Mouse (Mus musculus) midbrain, postnatal 0 days (tissue): ENCODE measurements around the gene Sh3rf3. TPM values are rescaled to one million over a fixed set of nuclear protein-coding genes. Genes with fewer than 3 reads are reported as not detected.

Source experiments
- ATAC-seq: fragments of 200-750 bp; cut with Nextera tagmentation; 2 replicates; pipeline ENCODE4 v1.8.0; 2017; ENCODE audit warnings: moderate number of reproducible peaks, mild to moderate bottlenecking, moderate TSS enrichment, moderate library complexity; ENCODE audit not compliant: low FRiP score
- DNase-seq: peaks from one replicate; pipeline ENCODE4 v3.0.0-alpha.2; 2015; ENCODE audit warnings: low spot score
- H3K27ac ChIP-seq: fragments of 300-500 bp; sonication (generic); 2 replicates; pipeline ENCODE4 v1.5.1; 2014; ENCODE audit warnings: low read depth, mild to moderate bottlenecking, low read length, mixed read lengths
- H3K27me3 ChIP-seq: fragments of 300-500 bp; sonication (generic); 2 replicates; pipeline ENCODE4 v1.6.1; 2014; ENCODE audit warnings: low read length, control low read depth, mixed read lengths; ENCODE audit not compliant: insufficient read depth
- H3K36me3 ChIP-seq: fragments of 300-500 bp; sonication (generic); 2 replicates; pipeline ENCODE4 v1.6.1; 2014; ENCODE audit warnings: low read length, control low read depth, mixed read lengths; ENCODE audit not compliant: insufficient read depth
- H3K4me1 ChIP-seq: fragments of 300-500 bp; sonication (generic); 2 replicates; pipeline ENCODE4 v1.6.1; 2014; ENCODE audit warnings: mild to moderate bottlenecking, control low read depth, antibody characterized with exemption, low read length, mixed read lengths; ENCODE audit not compliant: insufficient read depth
- H3K4me2 ChIP-seq: fragments of 300-500 bp; sonication (generic); 2 replicates; pipeline ENCODE4 v1.6.1; 2014; ENCODE audit warnings: low read depth, mild to moderate bottlenecking, low read length, mixed read lengths; ENCODE audit not compliant: poor library complexity, severe bottlenecking
- H3K4me3 ChIP-seq: fragments of 300-500 bp; sonication (generic); 2 replicates; pipeline ENCODE4 v1.5.1; 2014; ENCODE audit warnings: low read depth, mild to moderate bottlenecking, low read length, moderate library complexity
- H3K9ac ChIP-seq: fragments of 300-500 bp; sonication (generic); replicated peaks from 2 replicates; pipeline ENCODE4 v1.6.1; 2014; ENCODE audit warnings: mild to moderate bottlenecking, low read length, moderate library complexity, mixed read lengths; ENCODE audit not compliant: poor library complexity, severe bottlenecking
- H3K9me3 ChIP-seq: fragments of 300-500 bp; sonication (generic); 2 replicates; pipeline ENCODE4 v1.6.1; 2016; ENCODE audit warnings: low read length, control low read depth
- CTCF ChIP-seq: IDR thresholded peaks from 2 replicates; pipeline ENCODE4 v1.5.1; 2016; ENCODE audit warnings: antibody characterized with exemption, mild to moderate bottlenecking
- WGBS: fragments of 180-500 bp; shearing (Covaris S2); extraction: QIAGEN DNeasy Blood & Tissue Kit; methylation state at CpG from one replicate; pipeline ENCODE4 v1.1.7; 2014; 5-methylcytosine and 5-hydroxymethylcytosine counted together
- polyA plus RNA-seq: library from polyadenylated mRNA; unstranded; fragments of >200 nt; fragmentation: Nextera tagmentation; extraction: Ambion mirVana; gene quantifications from 2 replicates; pipeline ENCODE4 v1.2.1, GENCODE M21; 2015
- total RNA-seq: library from RNA; depleted of rRNA; stranded (reverse); fragments of >200 nt; gene quantifications from 2 replicates; pipeline ENCODE4 v1.2.3, GENCODE M21; 2014

Sh3rf3 gene
- total and polyA plus RNA-seq, 2 experiments from 2014 or later: 4.6 to 31.9 TPM

DNA sequence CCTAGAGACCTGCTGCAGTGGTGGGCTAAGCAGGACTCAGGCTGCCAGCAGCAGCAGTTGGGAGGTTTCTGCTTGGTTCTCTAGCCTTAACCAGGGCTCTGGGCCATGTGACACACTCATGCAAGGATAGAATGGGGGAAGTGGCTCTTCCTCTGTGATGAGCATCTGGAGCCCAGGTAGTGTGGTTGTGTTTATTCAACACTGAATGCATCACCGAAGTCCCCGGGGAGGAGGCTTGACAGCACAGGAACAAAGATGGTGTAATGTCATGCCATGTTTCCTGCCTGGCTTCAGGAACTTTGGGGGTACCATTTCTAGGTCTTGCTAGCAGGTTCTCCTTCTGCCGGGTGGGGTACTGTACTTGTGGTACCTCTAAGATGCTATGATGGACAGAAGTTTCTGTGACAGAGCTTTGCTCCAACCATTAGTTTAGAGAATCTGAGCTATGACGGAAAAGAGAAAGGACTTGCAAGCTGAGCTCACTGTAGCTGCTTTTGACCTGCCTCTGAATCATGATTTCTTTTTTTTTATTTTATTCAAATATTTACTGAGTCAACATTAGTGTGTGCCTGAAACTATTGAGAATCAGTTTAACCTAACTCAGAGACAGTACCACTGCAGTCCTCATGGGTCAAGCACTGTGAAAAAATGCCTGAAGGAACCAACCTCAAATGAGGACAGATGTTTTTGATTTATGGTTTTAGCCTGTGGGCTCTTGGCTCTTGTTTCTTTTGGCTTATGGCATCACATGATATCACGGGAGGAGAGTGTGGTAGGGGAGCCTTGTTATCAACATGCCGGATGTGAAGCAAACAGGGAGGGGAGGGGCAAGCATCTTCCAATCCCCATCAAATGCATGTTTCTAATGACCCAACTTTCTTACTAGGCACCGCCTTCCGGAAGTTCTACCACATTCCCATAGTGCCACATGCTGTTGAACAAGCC lies 102.4 kb downstream of the Sh3rf3 start:
- Histone ChIP-seq H3K9ac (no peak overlapping the region), H3K27me3 (no peaks in the 10 kb centered on the region), H3K4me1 (no peaks in the 10 kb centered on the region), H3K4me3 (no peak overlapping the region), H3K27ac (no peak overlapping the region), H3K4me2 (no peak overlapping the region), H3K9me3 (no peaks in the 10 kb centered on the region), H3K36me3 (no peaks in the 10 kb centered on the region)
- ATAC-seq: no peak
- WGBS: 88% methylated on average over 8 of the region's 8 CpGs
- DNase-seq: no peak
- TF ChIP-seq CTCF: no peak

- DNase-seq (no peak), ATAC-seq (no peak)
Observed at GRCm38 (mm10) chr10:58921643-58922188, 108.6 kb downstream of the Sh3rf3 start.

DNA sequence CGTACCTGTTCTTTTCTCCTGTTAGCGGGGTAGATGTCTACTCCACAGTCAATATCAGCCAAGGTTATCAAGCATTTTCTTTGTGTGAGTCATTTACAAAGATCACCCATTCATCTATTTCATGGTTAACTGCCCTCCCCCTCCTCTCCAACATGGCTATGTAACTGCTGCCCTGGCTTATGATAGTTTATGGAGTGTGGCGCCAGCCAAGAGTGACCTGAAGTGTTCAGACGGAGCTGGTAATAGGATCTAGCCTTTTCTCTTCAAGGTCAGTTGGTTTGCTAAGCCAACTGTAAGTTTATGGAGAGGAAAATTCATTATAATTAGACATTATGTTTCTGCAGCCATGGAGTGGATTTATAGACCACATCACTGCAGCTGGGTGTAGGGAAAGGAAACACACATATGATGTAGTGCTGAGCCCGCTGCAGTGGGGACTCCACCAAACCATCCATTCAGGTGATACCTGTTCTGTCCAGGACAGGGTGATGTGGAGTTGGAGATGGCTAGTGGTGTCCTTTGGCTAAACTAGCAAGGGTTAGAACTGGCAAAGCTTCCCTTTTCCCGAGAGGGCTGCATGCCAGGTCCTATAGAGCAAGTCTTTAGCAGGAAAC lies 109.2 kb downstream of the Sh3rf3 start:
- DNase-seq (no peak), ATAC-seq (no peak)
- Histone ChIP-seq H3K9me3 (no peaks in the 10 kb centered on the region), H3K27ac (no peak overlapping the region), H3K27me3 (no peaks in the 10 kb centered on the region), H3K36me3 (no peaks in the 10 kb centered on the region), H3K4me3 (no peak overlapping the region), H3K9ac (no peak overlapping the region), H3K4me2 (no peak overlapping the region), H3K4me1 (no peaks in the 10 kb centered on the region)
- no peak for TF ChIP-seq CTCF
- WGBS: 90% methylated on average over 6 of the region's 6 CpGs

More at GRCm38 (mm10) chr10:58921643-58922188, 108.6 kb downstream of the Sh3rf3 start:
- TF ChIP-seq CTCF: no peak
- Histone ChIP-seq H3K27ac (no peak overlapping the region), H3K9me3 (no peaks in the 10 kb centered on the region), H3K4me3 (no peak overlapping the region), H3K27me3 (no peaks in the 10 kb centered on the region), H3K4me1 (no peaks in the 10 kb centered on the region), H3K4me2 (no peak overlapping the region), H3K9ac (no peak overlapping the region), H3K36me3 (no peaks in the 10 kb centered on the region)
- 92% methylated on average over 8 of the region's 8 CpGs for WGBS

DNA sequence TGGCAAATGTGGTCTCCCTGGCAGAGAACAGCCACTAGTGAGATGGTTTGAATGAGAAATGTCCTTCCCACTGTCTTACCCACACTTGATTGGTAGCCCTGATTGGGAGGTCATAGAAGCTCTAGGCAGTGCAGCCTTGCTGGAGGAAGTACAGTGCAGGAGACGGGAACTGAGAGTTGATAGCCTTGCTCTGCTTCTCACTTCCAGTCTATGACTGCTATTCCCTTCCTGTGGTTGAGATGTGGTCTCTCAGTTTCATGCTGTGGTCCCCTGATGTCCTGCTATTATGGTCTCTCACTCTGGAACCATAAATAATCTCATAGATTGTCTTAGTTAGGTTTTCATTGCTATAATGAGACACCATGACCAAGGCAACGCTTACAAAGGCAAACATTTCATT lies 109.8 kb downstream of the Sh3rf3 start:
- no peaks in the 10 kb centered on the region for H3K27me3 ChIP-seq
- whole genome bisulfite sequencing: 86% methylated on average over 2 of the region's 2 CpGs

DNA sequence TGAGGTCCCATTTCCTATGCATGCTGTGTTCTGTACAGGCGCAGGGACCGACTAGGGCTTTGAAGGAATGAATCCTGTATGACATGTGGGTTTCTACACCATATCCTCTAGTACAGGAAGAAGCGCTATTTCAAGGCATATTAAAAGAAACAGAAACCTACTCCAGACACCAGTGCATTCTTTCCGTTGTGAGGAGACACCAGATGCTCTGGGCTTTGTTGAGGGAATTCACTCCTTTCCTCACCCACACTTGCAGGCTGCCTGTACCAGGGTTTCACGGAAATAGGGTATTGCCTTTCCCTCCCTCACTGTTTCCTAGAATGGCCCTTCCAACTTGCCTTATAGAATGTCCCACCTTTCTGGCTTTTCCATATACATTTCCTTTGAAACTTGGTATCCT lies 113.4 kb downstream of the Sh3rf3 start:
- no peak overlapping the region for H3K4me2 ChIP-seq
- TF ChIP-seq CTCF: no peak
- H3K27ac ChIP-seq: no peak overlapping the region
- no peak overlapping the region for H3K4me3 ChIP-seq
- H3K4me1 ChIP-seq: no peaks in the 10 kb centered on the region; the same call in 1 of the 2 replicates
- no peaks in the 10 kb centered on the region for H3K9me3 ChIP-seq
- H3K27me3 ChIP-seq: no peaks in the 10 kb centered on the region
- 77% methylated on average over 5 of the region's 5 CpGs for WGBS
- ATAC-seq (no peak), DNase-seq (no peak)
- H3K9ac ChIP-seq: no peak overlapping the region
- no peaks in the 10 kb centered on the region for H3K36me3 ChIP-seq

More for the DNA sequence above, 109.8 kb downstream of the Sh3rf3 start:
- DNase-seq (no peak), ATAC-seq (no peak)
- Histone ChIP-seq H3K27ac (no peak overlapping the region), H3K36me3 (no peaks in the 10 kb centered on the region), H3K4me1 (no peaks in the 10 kb centered on the region), H3K4me3 (no peak overlapping the region), H3K9me3 (no peaks in the 10 kb centered on the region), H3K4me2 (no peak overlapping the region), H3K9ac (no peak overlapping the region)
- no peak for TF ChIP-seq CTCF
